Mouse (Mus musculus) brain, embryonic 14.5 days (tissue): ENCODE measurements at regions not wholly inside any gene's neighbourhood (a gene's known extent, or its start where the extent isn't known, plus 50 kb on each side); places are given as distances from the start of the nearest gene placed in this dataset.

Experiments
- CTCF ChIP-seq: fragments of 200-500 bp; IDR thresholded peaks from 2 replicates; pipeline ENCODE4 v1.5.1; 2012; ENCODE audit warnings: inconsistent platforms, mild to moderate bottlenecking, moderate library complexity, borderline replicate concordance; ENCODE audit not compliant: insufficient read depth, insufficient read length; ENCODE audit errors: extremely low read depth
- POLR2A ChIP-seq: fragments of 200-500 bp; IDR thresholded peaks from 2 replicates; pipeline ENCODE4 v1.6.1; 2012; ENCODE audit warnings: mild to moderate bottlenecking, inconsistent platforms, borderline replicate concordance; ENCODE audit not compliant: poor library complexity, insufficient read depth, insufficient read length, severe bottlenecking; ENCODE audit errors: extremely low read depth

DNA sequence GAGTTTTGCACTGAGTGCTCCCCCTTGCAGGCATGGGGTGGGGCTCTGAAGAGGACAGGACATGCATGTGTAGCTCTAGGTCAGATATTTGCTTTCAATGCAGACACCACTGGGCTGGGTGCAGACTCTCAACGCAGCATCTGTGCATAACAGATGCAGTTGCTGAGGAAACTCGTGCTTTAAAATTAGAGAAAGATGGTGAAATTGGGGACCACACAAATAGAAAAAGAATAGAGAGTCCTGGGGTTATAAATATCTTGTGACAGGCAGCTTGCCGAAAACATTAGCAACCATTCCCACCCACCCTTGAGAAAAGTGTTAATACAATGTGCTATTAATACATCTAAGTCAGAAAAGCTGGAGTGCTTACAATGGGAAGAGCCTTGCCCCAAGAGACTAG lies 133.3 kb upstream of the Ankrd50 start:
- TF ChIP-seq POLR2A (no peak), CTCF (no peak)
